Mouse (Mus musculus) ovary, postnatal 36 days (tissue): Measurements from ENCODE around the gene Gpr62.

Experiments used
- DNase-seq: peaks from one replicate; pipeline ENCODE4 v3.0.0; 2022; ENCODE audit warnings: low spot score, mixed read lengths

The Gpr62 gene

DNA sequence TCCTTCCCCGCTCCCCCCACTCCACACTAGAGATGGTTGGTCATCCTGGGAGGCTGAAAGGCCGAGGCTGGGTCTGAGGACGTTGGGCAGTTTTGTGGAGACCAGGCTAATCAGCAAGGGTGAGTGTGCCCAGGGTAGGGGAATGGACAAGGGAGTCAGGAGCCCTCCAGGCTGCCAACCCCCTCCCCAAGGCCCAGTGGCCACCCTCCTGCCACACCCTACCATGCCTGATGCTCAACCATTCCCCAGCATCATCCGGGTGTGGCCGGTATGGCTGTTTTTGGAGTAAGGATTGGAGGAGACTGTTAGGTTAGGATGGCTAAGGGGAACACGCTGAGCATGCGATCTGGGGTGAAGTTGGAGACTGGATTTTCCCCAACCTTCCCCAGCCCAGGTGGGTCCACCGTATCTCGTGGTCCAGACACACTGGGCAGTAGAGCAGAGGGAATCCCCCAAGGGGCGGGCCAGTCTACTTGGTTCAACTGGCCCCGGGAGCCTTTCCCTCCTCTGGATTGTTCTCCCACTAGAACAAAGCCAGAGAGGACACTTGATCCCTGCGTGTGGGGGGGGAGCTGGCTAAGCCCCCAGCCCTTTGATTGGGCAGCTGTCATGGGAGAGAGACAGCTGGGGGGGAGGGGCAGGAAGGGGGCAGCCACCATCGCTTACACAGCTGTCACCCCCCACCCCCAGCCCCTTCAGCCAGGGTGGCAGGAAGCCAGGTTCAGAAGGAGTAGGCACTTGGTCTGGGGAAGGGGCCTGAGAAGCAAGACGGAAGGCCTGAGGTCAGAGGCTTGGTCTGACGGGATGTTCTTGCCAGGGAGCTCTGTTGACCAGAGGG is 9.2 kb downstream of the Gpr62 start:
- no peak for DNase-seq

DNA sequence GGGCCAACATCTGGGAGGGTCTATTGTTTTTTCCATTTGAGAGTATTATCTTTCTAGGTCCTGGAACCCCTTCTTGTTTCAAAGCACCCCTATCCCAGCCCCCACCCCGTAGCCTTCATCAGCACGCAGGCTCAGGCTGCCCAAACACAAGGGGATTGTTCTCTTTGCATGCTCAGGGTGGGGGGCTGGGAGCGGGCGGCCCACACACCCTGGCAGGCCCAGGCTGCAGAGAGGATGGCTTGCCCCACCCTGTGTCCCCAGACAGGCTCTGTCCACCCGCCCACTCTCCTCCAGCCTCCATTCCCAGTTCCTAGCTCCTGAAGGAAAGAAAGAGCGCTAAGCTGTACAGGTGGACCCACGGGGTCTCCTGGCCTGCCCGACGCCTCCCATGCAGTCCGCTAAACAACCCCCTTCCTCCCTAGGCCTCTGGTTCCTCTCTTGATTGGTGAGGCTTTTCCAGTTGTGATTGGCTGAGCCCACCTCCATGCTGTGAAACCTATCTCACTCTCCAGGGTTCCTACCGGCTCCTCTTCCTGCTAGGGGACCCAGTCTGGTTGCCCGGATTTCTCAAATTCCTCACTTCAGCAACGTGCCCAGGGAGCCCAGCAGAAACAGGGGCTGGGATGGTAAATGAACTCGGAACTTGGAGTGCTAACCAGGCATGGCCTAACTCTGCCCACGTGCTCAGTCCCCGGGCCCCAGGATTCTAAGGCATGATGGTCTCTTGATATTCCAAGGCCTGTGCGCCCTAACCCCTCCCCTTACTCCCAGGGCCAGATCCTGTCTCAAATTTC is 10.7 kb downstream of the Gpr62 start:
- no peak for DNase-seq

DNA sequence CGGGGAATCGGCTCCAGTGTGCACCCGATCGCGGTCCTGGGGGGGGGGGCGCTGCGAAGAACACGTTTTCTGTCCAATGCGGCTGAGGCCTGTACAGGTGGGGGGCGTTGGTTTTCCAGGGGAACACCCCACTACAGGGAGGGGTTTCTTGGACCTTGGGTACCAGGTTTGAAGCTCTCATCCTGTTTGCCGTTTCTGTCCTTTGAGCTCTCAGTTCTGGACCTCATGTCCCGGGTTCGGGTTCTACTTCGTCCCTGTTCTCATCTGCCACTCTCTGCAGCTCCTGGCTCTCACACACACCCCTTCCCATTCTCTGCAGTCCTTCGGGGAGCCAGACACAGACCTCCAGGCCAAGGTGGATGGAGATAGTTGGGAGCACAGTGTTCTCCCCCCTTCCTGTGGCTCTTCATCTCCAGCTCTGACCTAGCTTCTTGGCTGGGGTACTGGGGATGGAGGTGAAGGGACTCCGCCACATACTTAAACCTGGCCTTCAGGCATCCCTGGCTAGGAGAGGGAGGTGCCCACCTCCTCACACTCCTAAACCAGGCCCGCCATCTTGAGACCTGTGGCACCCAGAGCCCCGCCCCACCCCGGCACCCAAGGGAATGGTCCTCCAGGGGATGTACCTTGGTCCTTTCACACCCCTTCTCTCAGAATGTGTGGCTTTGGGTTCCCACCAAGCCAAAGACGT is 11.5 kb downstream of the Gpr62 start:
- DNase-seq = no peak

DNA sequence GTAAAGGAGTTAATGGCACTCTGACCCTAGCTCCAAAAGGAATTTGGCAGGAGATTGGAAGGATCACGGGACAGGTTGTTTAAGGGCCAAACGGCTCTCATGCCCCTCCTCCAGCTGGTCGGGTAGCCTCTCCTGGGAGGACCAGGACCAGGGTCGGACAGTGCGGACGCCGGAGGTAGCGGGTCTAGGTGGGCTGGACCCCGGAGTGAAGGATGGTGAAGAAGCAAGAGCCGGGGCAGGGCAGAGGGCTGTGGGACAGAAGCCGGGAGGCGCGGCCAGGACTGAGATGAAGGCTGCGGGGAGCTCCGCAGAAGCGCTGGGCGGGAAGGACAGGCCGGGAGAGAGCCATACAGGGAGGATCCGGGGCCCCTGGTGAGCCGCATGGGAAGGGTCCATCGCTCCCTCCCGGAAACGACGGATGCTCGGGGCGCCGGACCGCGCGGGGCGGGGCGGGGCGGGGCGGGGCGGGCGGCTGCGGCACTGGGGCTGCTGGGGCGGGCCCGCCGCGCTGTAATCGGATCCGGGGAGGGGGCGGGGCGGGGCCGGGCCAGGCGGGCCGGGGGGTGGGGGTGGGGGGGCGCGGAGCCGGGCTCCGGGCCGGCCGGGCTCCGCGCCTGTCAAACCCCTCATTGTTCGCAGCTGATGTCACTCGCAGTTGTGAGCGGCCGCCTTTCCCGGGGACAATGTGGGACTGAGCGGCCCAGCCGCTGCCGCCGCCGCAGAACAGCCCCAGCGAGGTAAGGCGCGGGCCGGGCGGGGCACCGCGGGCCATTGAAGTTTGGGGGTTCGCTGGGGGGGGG is 12.3 kb downstream of the Gpr62 start, which contains the start of gene Pcbp4:
Gene Pcbp4 (plus strand): TSS at position 21 of the 800 bp plus-strand sequence.
- DNase-seq = peak; percentile 65

DNA sequence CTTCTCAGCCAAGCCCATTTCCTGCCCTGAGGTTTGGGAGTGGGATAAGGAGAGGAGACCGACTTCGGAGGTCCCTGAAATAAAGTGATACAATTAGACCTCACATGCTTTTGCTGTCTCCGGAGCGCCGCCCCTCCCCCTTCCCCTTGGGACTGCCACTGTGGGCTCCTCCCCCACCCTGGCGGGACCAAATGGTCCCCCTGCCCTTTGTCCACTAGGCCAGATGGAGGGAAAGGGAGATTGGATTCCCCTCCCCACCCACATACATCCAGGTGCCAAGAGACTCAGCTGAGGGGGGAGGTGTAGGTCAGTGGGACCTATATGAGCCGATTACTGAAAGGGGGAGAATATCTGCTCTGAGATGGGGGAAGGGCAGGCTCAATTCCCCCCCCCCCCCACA is 12.9 kb downstream of the Gpr62 start:
- DNase-seq = no peak

DNA sequence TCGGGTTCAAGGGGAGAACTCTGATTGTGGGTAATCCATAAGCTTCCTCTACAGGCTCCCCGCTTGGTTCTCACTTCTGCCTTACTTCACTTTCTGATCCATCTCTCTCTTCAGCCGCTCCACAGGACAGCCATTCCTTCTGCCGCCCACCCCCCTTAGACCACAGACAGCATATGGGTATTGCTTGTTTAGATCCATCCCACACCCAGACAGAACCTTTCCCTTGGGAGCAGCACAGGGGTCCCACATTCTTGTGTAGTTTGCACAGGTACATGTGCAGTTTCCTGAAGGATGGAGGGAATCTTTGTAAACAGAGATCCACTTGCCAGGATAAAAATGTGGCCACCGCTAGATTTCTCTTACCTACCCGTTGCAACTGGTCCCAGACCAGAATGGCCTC is 13.4 kb downstream of the Gpr62 start:
- DNase-seq = no peak

DNA sequence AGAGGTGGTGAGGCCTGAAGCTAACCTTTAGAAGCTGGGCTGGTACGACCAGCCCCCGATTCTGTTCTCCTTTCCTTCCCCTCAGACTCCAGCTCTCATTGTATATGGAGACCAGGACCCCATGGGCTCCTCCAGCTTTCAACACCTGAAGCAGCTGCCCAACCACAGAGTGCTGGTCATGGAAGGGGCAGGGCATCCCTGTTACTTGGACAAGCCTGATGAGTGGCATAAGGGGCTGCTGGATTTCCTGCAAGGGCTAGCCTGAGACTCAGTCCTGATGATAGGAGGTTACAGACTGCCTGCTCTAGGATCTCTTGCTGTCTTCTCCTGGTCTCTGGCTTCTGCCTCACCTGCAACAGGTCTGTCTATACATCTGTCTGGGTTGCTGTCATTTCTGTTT is 13.8 kb downstream of the Gpr62 start:
- DNase-seq = no peak

DNA sequence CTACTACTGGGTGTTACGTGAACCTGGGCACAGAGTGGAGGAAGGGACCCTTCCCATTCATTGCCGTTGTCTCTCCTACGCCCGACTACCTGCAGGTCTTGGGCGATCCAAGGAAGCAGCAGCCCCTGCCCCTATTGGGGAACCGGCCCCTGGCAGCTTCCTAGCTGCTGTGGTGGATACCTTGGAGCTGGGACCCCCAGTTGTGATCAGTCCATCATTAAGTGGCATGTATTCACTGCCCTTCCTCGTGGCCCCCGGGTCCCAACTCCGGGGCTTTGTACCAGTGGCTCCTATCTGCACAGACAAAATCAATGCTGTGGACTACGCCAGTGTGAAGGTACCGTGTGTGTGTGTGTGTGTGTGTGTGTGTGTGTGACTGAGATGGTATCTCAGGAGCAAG is 14.4 kb downstream of the Gpr62 start:
- DNase-seq = no peak

DNA sequence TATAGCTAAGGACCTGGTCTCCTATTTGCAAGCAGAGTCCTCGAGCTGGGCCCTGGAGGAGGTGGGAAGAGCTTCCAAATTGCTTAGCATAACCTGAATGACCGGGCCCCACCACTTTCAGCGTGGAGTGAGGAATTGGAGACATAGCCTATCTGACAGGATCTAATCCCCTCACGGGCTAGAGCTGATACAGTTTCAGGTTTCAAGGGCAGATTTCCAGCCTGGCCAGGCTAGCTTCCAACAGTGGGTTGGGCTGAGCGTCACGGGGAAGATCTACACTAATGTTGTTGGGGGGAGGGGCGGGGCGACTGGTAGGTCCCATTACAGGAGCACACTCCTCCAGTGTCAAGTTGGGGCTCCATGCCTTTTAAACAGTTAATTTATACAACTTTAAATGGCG is 15.1 kb downstream of the Gpr62 start:
- DNase-seq = peak; percentile 63

DNA sequence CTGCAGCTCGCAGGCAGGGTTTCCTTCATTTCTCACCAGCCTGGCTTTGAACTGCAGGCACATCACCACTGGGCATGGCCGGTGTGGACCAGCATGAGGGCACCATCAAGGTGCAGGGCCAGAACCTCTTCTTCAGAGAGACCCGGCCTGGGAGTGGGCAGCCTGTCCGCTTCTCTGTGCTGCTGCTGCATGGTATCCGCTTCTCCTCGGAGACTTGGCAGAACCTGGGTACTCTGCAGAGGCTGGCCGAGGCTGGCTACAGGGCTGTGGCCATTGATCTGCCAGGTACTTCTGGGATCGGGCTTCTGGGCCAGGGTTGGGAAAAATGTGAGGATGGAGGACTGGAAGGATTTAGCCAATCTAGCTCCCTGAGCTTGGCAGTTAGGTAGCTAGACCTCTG is 15.8 kb downstream of the Gpr62 start:
- no peak for DNase-seq

DNA sequence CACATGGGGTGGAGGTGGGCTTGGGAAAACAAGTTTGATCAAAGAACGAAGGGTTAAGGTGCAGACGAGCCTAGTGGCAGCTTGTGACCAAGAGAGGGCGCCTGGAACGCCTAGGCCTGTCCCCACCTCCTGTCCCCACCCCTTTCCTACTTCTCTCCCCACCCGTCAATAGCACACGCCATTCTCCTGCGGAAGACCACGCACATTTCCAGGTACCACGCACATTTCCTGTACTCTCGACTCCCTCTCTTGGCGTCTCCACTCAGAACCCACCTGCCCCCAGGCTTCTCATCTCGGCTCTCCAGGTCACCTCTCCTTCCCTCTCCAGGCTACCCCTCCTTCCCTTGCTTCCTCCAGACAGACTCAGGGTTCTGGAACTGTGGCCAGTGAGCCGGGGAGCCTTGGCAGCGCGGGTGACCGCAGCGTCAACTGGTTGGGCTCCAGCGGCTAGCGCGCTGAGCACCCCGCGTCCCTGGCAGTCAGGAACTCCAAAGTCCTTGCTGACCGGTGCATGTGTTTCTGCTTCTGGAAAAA is 17.2 kb downstream of the Gpr62 start:
- peak; percentile 77 for DNase-seq

DNA sequence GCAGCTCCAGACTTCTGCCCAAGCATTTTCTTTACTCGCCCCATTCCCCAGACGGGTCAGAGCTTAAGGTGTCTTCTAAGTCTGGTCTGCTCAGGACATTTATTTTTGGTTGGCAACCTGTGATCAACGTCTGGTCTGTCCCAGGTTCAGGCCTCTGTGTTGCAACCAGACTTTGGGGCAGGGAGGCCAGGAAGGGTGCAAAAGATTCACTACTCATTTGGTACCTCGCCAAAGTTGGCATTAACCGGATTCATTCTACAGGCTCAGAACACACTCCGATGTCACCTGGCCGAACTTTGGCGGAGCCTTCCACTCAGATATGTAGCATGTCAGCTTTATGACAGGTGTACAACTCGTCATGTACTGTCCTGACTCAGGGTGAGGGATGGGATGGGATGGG is 17.8 kb downstream of the Gpr62 start:
- DNase-seq = no peak

DNA sequence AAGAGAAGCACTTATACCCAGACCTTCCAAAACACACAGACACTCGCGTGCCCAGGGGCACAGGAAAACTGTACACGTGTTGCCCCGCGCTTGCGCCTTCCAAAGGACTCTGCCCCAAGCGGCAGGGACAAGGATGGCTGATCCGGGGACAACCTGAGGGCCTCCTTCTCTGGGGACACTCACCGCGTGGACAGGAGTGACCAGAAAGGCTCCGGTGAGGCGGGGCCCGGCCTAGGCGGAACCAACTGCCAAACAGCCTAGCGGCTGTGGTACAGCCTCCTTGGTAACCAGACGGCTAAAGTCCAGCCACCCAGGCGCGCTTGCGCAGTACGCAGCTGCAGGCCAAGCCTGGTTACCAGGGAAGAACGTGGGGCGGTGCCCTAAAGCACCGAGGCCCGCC is 18.4 kb downstream of the Gpr62 start, which contains the start of the genes Abhd14b and Abhd14a:
Gene Abhd14b (plus strand): TSS at position 112 of the 400 bp plus-strand sequence.
Gene Abhd14a (minus strand): TSS at position 331 of the 400 bp plus-strand sequence.
- peak; percentile 94 for DNase-seq

DNA sequence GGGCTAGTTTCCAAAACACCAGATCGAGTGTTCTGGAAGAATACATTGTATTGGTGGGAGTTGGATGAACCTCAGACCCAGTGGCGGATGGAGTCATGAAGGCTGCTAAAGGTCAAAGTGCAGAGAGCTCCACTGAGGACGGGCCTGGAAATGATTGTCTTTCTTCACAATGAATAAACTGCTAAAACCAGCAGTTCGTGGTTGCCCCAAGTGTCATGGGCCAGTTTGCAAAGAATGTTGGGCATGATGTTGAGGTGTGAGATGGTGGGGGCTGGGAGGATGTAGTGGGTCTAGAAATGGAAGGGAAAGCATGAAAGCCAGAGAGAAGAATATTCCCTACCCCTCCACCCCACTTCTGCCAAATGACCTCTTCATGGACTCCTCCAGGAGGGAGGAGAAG is 20.9 kb downstream of the Gpr62 start:
- no peak for DNase-seq

DNA sequence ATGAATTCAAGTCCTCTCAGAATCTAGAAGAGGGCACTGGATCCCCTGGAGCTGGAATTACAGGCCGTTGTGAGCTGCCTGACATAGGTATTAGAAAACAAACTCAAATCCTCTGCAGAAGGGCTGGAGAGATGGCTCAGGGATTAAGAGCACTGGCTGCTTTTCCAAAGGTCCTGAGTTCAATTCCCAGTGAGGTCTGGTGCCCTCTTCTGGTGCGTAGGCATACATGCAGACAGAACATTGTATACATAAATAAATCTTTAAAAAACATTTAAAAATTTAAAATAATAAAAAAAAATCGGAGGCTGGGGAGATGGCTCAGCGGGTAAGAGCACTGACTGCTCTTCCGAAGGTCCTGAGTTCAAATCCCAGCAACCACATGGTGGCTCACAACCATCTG is 23.1 kb downstream of the Gpr62 start:
- no peak for DNase-seq

DNA sequence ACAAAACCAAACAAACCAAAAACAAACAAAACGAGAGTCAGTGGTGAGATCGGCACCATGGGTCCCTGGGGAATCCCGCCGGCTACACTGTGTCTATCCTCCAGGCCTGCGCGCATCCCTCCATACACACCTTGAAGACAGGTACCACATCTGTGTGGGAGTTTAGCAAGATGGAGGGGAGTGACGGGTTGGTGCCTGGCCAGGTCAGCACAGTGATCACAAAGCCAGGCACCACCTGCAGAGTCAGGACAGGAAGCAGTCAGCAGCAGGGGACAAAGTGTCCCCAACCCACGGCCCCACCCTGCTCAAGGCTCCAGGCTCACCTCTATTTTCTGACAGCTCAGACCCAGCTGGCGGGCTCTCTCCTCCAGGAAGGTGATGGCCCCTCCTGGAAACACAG is 29.2 kb downstream of the Gpr62 start:
- DNase-seq = no peak

DNA sequence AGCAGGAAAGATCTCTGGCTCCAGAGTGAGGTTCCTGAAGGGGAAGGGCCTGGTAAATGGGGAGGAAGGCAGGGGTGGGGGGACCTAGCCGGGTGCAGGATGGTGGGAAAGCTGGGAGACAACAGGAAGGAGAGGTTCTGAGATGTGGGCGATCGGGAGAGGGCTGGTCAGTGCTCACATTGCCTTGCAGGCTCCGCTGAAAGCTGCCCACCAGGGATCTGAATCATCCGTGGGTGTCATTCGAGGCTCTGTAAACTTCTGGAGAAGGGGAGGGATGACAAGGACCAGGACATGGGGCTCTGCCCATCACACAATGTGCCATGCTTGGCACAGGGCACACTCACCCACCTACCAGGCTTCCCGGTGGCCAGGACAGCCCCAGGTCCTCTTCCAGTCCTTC is 32.3 kb downstream of the Gpr62 start:
- DNase-seq = no peak

DNA sequence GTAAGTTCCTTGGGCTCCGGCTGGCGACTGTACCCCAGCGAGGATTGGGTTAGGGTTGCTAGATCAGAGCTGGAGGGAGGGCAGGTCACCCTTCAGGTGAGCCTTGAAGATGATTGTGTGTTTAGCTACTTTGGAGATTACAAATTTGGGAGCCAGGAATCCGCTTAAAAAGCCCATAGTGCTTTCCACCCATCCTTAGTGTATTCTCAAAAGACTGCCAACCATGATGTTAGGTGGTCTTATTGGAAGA is 35.8 kb downstream of the Gpr62 start:
- no peak for DNase-seq

DNA sequence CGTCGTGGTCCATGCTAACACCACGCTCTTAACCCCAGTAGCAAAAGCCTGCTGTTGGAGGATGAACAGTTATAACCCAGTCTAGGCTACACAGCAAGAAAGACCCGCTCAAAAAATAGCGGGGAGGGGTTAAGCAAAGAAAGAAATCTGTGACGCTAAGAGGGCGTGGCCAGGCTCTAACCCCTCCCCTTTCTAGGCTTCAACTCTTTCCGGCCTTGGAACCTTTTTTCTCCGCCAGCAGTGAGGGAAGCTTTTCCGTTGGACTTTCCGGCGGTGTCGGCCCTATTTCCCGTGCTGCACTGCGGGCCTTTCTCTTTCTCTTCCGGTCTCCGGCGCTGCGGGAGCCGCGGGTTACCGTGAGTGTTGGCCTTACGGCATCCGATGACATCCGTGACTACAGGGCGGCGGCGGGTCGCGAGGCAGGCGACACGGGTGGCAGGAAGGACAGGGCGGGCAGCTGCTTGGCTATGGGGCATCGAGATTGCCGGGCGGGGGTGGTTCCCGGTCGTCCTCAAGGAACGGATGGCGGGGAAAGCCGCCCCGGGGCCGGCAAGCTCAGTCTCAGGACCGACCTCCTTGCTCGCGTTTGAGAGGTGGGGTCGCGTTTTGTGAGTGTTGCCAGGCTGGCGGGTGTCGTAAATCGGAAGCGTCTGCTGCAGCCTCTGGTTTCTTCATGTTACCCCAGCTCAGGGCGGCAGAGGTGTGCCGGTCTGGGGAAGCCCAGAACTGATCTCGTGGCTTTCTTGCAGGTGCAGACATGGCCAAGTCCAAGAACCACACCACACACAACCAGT is 36.3 kb downstream of the Gpr62 start, which contains the start of gene Rpl29:
Gene Rpl29 (plus strand): TSS at position 234 of the 794 bp plus-strand sequence.
- peak; percentile 94 for DNase-seq

DNA sequence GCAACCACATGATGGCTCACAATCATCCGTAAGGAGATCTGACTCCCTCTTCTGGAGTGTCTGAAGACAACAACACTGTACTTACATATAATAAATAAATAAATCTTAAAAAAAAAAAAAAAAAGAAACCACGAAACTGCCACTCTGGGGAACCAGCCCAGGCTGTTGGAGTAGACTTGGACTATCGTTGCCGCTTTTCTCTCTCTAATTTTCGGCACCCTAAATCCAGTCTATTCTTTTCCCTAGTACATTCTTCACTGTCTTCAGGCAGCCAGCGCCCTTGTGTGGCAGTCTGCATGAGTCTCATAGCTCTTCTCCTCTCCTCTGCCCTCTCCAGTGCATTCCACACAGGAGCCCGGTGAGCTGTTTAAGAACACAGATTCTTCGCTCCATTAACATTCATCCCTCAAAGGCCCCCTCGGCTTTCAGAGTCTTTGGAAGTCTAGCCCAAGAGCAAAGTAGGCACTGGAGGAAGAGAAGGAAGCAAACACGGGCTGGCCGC is 37.0 kb downstream of the Gpr62 start:
- DNase-seq = no peak

DNA sequence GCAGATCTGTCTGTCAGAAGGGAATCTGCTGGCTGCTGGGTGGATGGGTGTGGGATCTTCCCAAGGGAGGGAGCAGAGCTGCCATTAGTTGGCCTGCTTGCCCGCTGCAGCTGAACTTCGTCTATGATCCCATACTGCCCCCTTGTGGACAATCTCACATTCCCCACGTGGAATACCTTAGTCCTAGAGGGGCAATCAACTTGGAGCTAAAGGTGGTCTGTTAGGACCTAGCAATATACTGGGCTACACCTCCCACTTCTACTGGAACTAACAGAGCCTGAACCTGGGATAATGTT is 43.9 kb downstream of the Gpr62 start:
- peak; percentile 74 for DNase-seq
